Mouse (Mus musculus) MEL (cell line): ENCODE measurements around the gene Ciita. TPM values are rescaled to one million over a fixed set of nuclear protein-coding genes. Genes with fewer than 3 reads are reported as not detected.

Source experiments
- DNase-seq: peaks from one replicate; pipeline ENCODE4 v3.0.0; 2011; ENCODE audit warnings: low read depth, low spot score
- H3K27ac ChIP-seq: 2 replicates; pipeline ENCODE4 v1.5.1; 2012; ENCODE audit warnings: low read depth, mild to moderate bottlenecking, control low read depth, low read length, moderate library complexity; ENCODE audit not compliant: control insufficient read depth
- H3K27me3 ChIP-seq, 2 experiments: fragments of 150-350 bp in 1 of 2; sonication (generic) in 1 of 2; 2 replicates each; pipeline ENCODE4 v1.6.1; 2012; ENCODE audit warnings: low read length in 2 of 2, mild to moderate bottlenecking in 2 of 2, improper control_type of control experiment in 1 of 2, moderate library complexity in 1 of 2; ENCODE audit not compliant: insufficient read depth in 2 of 2, control insufficient read depth in 1 of 2
- H3K36me3 ChIP-seq, 2 experiments: 2 replicates each; pipeline ENCODE4 v1.6.1; 2012 to 2014; ENCODE audit warnings: low read length in 2 of 2, improper control_type of control experiment in 1 of 2, inconsistent platforms in 1 of 2, mild to moderate bottlenecking in 1 of 2; ENCODE audit not compliant: insufficient read depth in 2 of 2, control insufficient read depth in 1 of 2
- H3K4me1 ChIP-seq, 2 experiments: fragments of 150-350 bp in 1 of 2; sonication (generic) in 1 of 2; 2 replicates each; pipeline ENCODE4 v1.6.1; 2012; ENCODE audit warnings: low read length in 2 of 2, improper control_type of control experiment in 1 of 2, mild to moderate bottlenecking in 1 of 2; ENCODE audit not compliant: insufficient read depth in 2 of 2, control insufficient read depth in 1 of 2
- H3K4me3 ChIP-seq, 2 experiments: fragments of 150-350 bp in 1 of 2; sonication (generic) in 1 of 2; 2 replicates each; pipeline ENCODE4 v1.5.1; 2012; ENCODE audit warnings: low read depth in 2 of 2, low read length in 2 of 2, mild to moderate bottlenecking in 2 of 2, moderate library complexity in 2 of 2, control low read depth in 1 of 2, improper control_type of control experiment in 1 of 2; ENCODE audit not compliant: control insufficient read depth in 1 of 2, insufficient read depth in 1 of 2
- H3K79me2 ChIP-seq: 2 replicates; pipeline ENCODE4 v1.6.1; 2012; ENCODE audit warnings: mild to moderate bottlenecking, low read length, moderate library complexity; ENCODE audit not compliant: control insufficient read depth, poor library complexity, insufficient read depth
- H3K9ac ChIP-seq: 2 replicates; pipeline ENCODE4 v1.6.1; 2012; ENCODE audit warnings: low read depth, mild to moderate bottlenecking, control low read depth, low read length, moderate library complexity; ENCODE audit not compliant: control insufficient read depth, poor library complexity, severe bottlenecking
- H3K9me3 ChIP-seq: fragments of 150-350 bp; sonication (generic); replicated peaks from 2 replicates; pipeline ENCODE4 v1.6.1; 2012; ENCODE audit warnings: mild to moderate bottlenecking, low read length, improper control_type of control experiment, moderate library complexity; ENCODE audit not compliant: insufficient read depth
- BHLHE40 ChIP-seq: IDR thresholded peaks from 2 replicates; pipeline ENCODE4 v1.6.1; 2012; ENCODE audit warnings: low read depth, mild to moderate bottlenecking, inconsistent platforms, low read length, improper control_type of control experiment, borderline replicate concordance
- E2F4 ChIP-seq: IDR thresholded peaks from 2 replicates; pipeline ENCODE4 v1.6.1; 2011; ENCODE audit warnings: low read depth, low read length, improper control_type of control experiment, borderline replicate concordance
- GATA1 ChIP-seq: IDR thresholded peaks from 2 replicates; pipeline ENCODE4 v1.6.1; 2011; ENCODE audit warnings: low read depth, low read length, improper control_type of control experiment
- MAZ ChIP-seq: IDR thresholded peaks from 2 replicates; pipeline ENCODE4 v1.6.1; 2012; ENCODE audit warnings: low read depth, mild to moderate bottlenecking, inconsistent platforms, low read length, improper control_type of control experiment
- MEF2A ChIP-seq: IDR thresholded peaks from 2 replicates; pipeline ENCODE4 v1.6.1; 2014; ENCODE audit warnings: low read depth, mild to moderate bottlenecking, inconsistent platforms, low read length, improper control_type of control experiment; ENCODE audit not compliant: poor library complexity, insufficient replicate concordance, severe bottlenecking; ENCODE audit errors: extremely low read depth
- MXI1 ChIP-seq: IDR thresholded peaks from 2 replicates; pipeline ENCODE4 v1.6.1; 2011; ENCODE audit warnings: mild to moderate bottlenecking, low read depth, low read length, improper control_type of control experiment
- NELFE ChIP-seq: IDR thresholded peaks from 2 replicates; pipeline ENCODE4 v1.6.1; 2011; ENCODE audit warnings: low read depth, low read length, improper control_type of control experiment
- NRF1 ChIP-seq: IDR thresholded peaks from 2 replicates; pipeline ENCODE4 v1.6.1; 2014; ENCODE audit warnings: low read depth, mild to moderate bottlenecking, inconsistent platforms, low read length, improper control_type of control experiment, moderate library complexity; ENCODE audit not compliant: poor library complexity, insufficient read depth, severe bottlenecking
- RAD21 ChIP-seq: IDR thresholded peaks from 2 replicates; pipeline ENCODE4 v1.6.1; 2011; ENCODE audit warnings: mild to moderate bottlenecking, low read depth, low read length, improper control_type of control experiment
- RCOR1 ChIP-seq: IDR thresholded peaks from 2 replicates; pipeline ENCODE4 v1.6.1; 2012; ENCODE audit warnings: low read depth, mild to moderate bottlenecking, inconsistent platforms, low read length, improper control_type of control experiment
- UBTF ChIP-seq: IDR thresholded peaks from 2 replicates; pipeline ENCODE4 v1.6.1; 2012; ENCODE audit warnings: low read depth, mild to moderate bottlenecking, inconsistent platforms, low read length, improper control_type of control experiment, moderate library complexity, borderline replicate concordance; ENCODE audit not compliant: insufficient read depth
- USF1 ChIP-seq: IDR thresholded peaks from 2 replicates; pipeline ENCODE4 v1.6.1; 2014; ENCODE audit warnings: low read depth, mild to moderate bottlenecking, inconsistent platforms, low read length, improper control_type of control experiment, moderate library complexity
- USF2 ChIP-seq, 2 experiments: IDR thresholded peaks; 2 replicates each; pipeline ENCODE4 v1.6.1; 2011 to 2012; ENCODE audit warnings: improper control_type of control experiment in 2 of 2, low read length in 2 of 2, borderline replicate concordance in 1 of 2, inconsistent platforms in 1 of 2, low read depth in 1 of 2, mild to moderate bottlenecking in 1 of 2; ENCODE audit not compliant: insufficient read depth in 1 of 2
- ZC3H11A ChIP-seq: IDR thresholded peaks from 2 replicates; pipeline ENCODE4 v1.6.1; 2012; ENCODE audit warnings: low read depth, mild to moderate bottlenecking, inconsistent platforms, low read length, improper control_type of control experiment
- ZKSCAN1 ChIP-seq: IDR thresholded peaks from 2 replicates; pipeline ENCODE4 v1.6.1; 2012; ENCODE audit warnings: low read depth, mild to moderate bottlenecking, inconsistent platforms, low read length, improper control_type of control experiment, moderate library complexity
- polyA plus RNA-seq, 2 experiments: library from polyadenylated mRNA; stranded (reverse) in 1 of 2; unstranded in 1 of 2; fragments of >175 nt in 1 of 2; fragments of >200 nt in 1 of 2; gene quantifications; 2 replicates each; pipeline versions ENCODE4 v1.2.1 to v1.2.4; 2012; ENCODE audit warnings: low replicate concordance in 2 of 2, low read depth in 1 of 2; ENCODE audit not compliant: insufficient read length in 2 of 2, insufficient read depth in 1 of 2, missing spikeins in 1 of 2
- total RNA-seq: library from RNA; depleted of rRNA; stranded (reverse); fragments of 300-350 nt; gene quantifications from 2 replicates; pipeline ENCODE4 v1.2.3, GENCODE M21; 2012

The Ciita gene
- total and polyA plus RNA-seq, 3 experiments, result 0.04 TPM; not detected in 2

- Histone ChIP-seq H3K79me2 (no peaks in the 10 kb centered on the region), H3K27me3 (peaks cover 0 to 2% of the 10 kb centered on the region in 2 experiments; a peak in 1 of 4 replicates), H3K9ac (no peak overlapping the region), H3K27ac (no peak overlapping the region), H3K4me3 (no peak overlapping the region), H3K4me1 (no peaks in the 10 kb centered on the region), H3K36me3 (no peaks in the 10 kb centered on the region), H3K9me3 (no peaks in the 10 kb centered on the region)
- DNase-seq, result no peak
- TF ChIP-seq USF2 (IDR thresholded peaks at IDR 0.05; ENCODE audit: borderline replicate concordance in 1 of 2, insufficient read depth in 1 of 2, low read depth in 1 of 2, low read length in 2 of 2), result no peak
- no peak for TF ChIP-seq E2F4
- TF ChIP-seq NRF1, result no peak
- TF ChIP-seq MAZ, result no peak
- TF ChIP-seq MXI1, result no peak
These were observed 12.7 kb downstream of the Ciita start for GRCm38 (mm10) chr16:10492587-10492986.

- Histone ChIP-seq H3K4me3 (no peak overlapping the region), H3K9ac (no peak overlapping the region), H3K9me3 (no peaks in the 10 kb centered on the region), H3K4me1 (no peaks in the 10 kb centered on the region), H3K36me3 (no peaks in the 10 kb centered on the region), H3K27ac (no peak overlapping the region), H3K79me2 (no peaks in the 10 kb centered on the region), H3K27me3 (peaks cover 0 to 4% of the 10 kb centered on the region in 2 experiments; a peak in 2 of 4 replicates)
- no peak for TF ChIP-seq BHLHE40
- TF ChIP-seq GATA1, result no peak
- TF ChIP-seq UBTF, result no peak
- no peak for TF ChIP-seq MAZ
- TF ChIP-seq RCOR1, result no peak
- no peak for TF ChIP-seq NELFE
- no peak for TF ChIP-seq USF1
- no peak for TF ChIP-seq USF2 (IDR thresholded peaks at IDR 0.05; ENCODE audit: borderline replicate concordance in 1 of 2, insufficient read depth in 1 of 2, low read depth in 1 of 2, low read length in 2 of 2)
- no peak for TF ChIP-seq ZC3H11A
- TF ChIP-seq RAD21, result no peak
- TF ChIP-seq MEF2A, result no peak
- no peak for TF ChIP-seq ZKSCAN1
- no peak for TF ChIP-seq MXI1
- no peak for DNase-seq
These were observed 16.0 kb downstream of the Ciita start for GRCm38 (mm10) chr16:10495824-10496298.
